Mouse (Mus musculus) thymus, postnatal 36 days (tissue): ENCODE measurements around the gene Mta3.
A peak's percentile ranks its signal among the peaks of the same experiment; 100 is the strongest.
"Not testable (repeated sequence)": the region's sequence is repeated elsewhere in the genome, so short reads cannot be mapped to it uniquely, and the experiment has no call there.

ENCODE experiments used
- DNase-seq, 2 experiments: peaks; one replicate each; pipeline ENCODE4 v3.0.0; 2022; ENCODE audit warnings: mixed read lengths in 2 of 2

Mta3 gene

GRCm38 (mm10) chr17:83854284-83854918 is 148.4 kb downstream of the Mta3 start:
- peak in 1 of 2 experiments; percentile 32 for DNase-seq

- no peak for DNase-seq
Measured at GRCm38 (mm10) chr17:83858413-83858812, 152.4 kb downstream of the Mta3 start.

DNA sequence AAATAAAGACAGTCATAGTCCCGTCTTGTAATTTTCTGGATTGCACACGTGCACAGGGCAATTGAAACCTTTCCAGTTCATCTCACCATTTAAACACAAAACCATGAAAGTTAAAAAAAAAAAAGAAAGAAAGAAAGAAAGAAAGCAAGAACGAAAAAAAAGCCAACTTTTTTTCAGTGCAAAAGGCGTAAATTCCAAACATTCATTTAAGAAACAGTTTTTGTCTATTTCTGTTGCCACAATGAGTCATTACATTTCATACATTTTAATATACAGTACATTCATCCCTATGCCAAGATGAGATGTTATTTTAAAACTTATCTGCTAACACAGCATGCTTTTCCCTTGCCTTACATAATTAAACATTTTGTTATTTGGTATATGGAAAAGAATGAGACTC is 153.7 kb downstream of the Mta3 start:
- no peak for DNase-seq

DNA sequence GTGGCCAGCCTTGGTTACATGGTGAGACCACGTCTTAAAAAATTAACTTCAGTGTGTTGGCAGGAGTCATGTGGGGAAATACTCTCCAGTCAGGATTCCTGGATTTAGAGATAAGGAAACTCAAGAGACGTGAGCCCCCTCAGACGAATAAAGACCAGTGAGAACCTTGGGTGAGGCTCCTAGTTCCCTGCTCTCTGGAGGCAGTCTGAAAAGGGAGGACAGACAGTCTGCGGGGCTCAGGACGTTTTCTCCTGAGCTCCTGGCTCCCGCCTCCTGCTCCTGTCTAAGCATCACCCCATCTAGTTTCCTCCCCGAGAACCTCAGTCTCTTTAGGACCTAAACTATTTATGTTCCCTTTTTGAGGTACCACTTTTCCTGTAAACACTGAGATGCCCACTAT is 154.3 kb downstream of the Mta3 start:
- no peak for DNase-seq

- not testable (repeated sequence) for DNase-seq
Measured at GRCm38 (mm10) chr17:83860968-83861367, 155.0 kb downstream of the Mta3 start.

- DNase-seq: peak; percentile 95 to 97
Measured at GRCm38 (mm10) chr17:83861444-83862133, 155.6 kb downstream of the Mta3 start.

DNA sequence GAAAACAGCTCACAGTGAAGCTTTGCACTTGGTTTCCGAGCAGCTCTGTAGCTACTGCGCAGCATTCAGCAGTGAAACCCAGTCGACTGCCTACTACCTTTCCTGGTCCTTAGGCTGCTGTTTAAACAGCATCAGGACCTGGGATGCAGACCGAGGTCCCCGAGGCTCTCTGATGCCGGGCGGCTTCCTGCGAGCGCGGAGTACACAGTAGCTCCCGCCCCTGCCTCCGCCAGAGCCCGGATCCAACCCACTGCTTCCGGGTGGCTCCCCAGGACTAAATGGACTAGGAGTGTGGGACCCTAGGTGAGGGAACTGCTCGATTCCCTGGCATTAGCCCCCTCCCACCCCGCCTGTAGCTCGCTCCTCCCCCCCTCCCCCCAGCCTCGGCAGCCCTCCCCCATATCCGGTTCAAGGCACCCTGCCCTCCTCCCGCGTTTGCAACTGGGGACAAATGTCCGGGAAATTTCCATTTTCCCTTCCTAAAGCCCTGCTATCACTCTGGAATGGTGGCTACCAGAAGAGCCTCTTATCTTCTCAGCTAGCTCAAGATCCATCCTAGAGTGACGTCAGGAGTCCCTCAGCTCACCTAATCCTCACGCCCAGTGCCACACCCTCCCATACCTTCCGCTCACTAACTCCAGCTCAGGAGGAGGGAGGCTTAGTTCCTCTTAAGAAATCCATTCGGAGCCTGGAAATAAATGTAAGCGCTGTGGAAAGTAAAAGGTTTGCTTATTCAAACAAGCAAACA is 156.3 kb downstream of the Mta3 start:
- peak; percentile 70 to 74 for DNase-seq

DNA sequence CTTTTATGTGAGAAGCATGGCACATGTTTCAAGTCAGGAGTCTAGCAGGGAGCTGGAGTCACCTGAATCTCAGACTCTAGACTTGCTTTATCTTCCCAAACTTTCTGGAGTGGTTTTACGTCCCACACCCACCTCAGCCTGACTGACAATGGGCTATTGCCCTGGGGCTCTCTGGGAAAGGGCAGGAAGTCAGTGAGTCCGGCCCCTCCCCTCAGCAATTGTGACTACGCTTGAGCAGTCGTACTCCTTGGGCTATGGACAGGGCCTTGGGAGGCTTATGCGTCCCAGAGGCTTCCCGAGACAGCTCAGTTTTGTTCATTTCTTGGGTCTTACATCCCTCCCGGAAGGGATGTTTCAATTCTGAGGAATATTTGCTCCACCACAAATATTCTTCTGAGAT is 159.4 kb downstream of the Mta3 start:
- no peak for DNase-seq

GRCm38 (mm10) chr17:83866582-83866981 is 160.6 kb downstream of the Mta3 start:
- no peak for DNase-seq

- DNase-seq: no peak
Measured at GRCm38 (mm10) chr17:83870385-83870784, 164.4 kb downstream of the Mta3 start.
